Mouse (Mus musculus) hindbrain, embryonic 11.5 days (tissue): ENCODE results near the gene Rcor3. TPM values are rescaled to one million over a fixed set of nuclear protein-coding genes. Genes with fewer than 3 reads are reported as not detected.
A peak's percentile ranks its signal among the peaks of the same experiment; 100 is the strongest.

Experiments
- ATAC-seq: fragments of 200-750 bp; cut with Nextera tagmentation; 2 replicates; pipeline ENCODE4 v1.8.0; 2017; ENCODE audit warnings: mild to moderate bottlenecking, moderate TSS enrichment, moderate library complexity; ENCODE audit not compliant: low FRiP score
- DNase-seq: peaks from one replicate; pipeline ENCODE4 v3.0.0-alpha.2; 2015; ENCODE audit warnings: low spot score
- H3K27ac ChIP-seq: fragments of 300-500 bp; sonication (generic); 2 replicates; pipeline ENCODE4 v1.5.1; 2014; ENCODE audit warnings: mild to moderate bottlenecking, low read depth, low read length
- H3K27me3 ChIP-seq: fragments of 300-500 bp; sonication (generic); 2 replicates; pipeline ENCODE4 v1.6.1; 2014; ENCODE audit warnings: mild to moderate bottlenecking, low read length, moderate library complexity, mixed read lengths; ENCODE audit not compliant: control insufficient read depth, insufficient read depth
- H3K36me3 ChIP-seq: fragments of 300-500 bp; sonication (generic); 2 replicates; pipeline ENCODE4 v1.6.1; 2014; ENCODE audit warnings: mild to moderate bottlenecking, low read length, moderate library complexity, mixed read lengths; ENCODE audit not compliant: control insufficient read depth, insufficient read depth
- H3K4me1 ChIP-seq: fragments of 300-500 bp; sonication (generic); replicated peaks from 2 replicates; pipeline ENCODE4 v1.6.1; 2014; ENCODE audit warnings: low read length, mixed read lengths; ENCODE audit not compliant: control insufficient read depth, insufficient read depth
- H3K4me2 ChIP-seq: fragments of 300-500 bp; sonication (generic); replicated peaks from 2 replicates; pipeline ENCODE4 v1.6.1; 2014; ENCODE audit warnings: mild to moderate bottlenecking, low read depth, low read length
- H3K4me3 ChIP-seq: fragments of 300-500 bp; sonication (generic); 2 replicates; pipeline ENCODE4 v1.5.1; 2014; ENCODE audit warnings: low read depth, low read length
- H3K9ac ChIP-seq: fragments of 300-500 bp; sonication (generic); 2 replicates; pipeline ENCODE4 v1.6.1; 2014; ENCODE audit warnings: low read depth, low read length
- H3K9me3 ChIP-seq: fragments of 300-500 bp; sonication (generic); 2 replicates; pipeline ENCODE4 v1.6.1; 2016; ENCODE audit warnings: low read length; ENCODE audit not compliant: control insufficient read depth
- WGBS: fragments of 180-500 bp; shearing (Covaris S2); extraction: QIAGEN DNeasy Blood & Tissue Kit; methylation state at CpG from one replicate; pipeline ENCODE4 v1.1.7; 2014; 5-methylcytosine and 5-hydroxymethylcytosine counted together
- polyA plus RNA-seq: library from polyadenylated mRNA; unstranded; fragments of >200 nt; fragmentation: Nextera tagmentation; extraction: Ambion mirVana; gene quantifications from 2 replicates; pipeline ENCODE4 v1.2.1, GENCODE M21; 2014

Gene Rcor3
- polyA plus RNA-seq, 1 experiment from 2014 or later, result 22.2 TPM

GRCm38 (mm10) chr1:192130202-192130601, 7.7 kb downstream of the Rcor3 start:
- Histone ChIP-seq H3K27ac (no peak overlapping the region), H3K9ac (no peak overlapping the region), H3K36me3 (no peaks in the 10 kb centered on the region), H3K27me3 (no peaks in the 10 kb centered on the region), H3K4me2 (no peak overlapping the region), H3K4me3 (no peak overlapping the region), H3K4me1 (no peaks in the 10 kb centered on the region), H3K9me3 (no peaks in the 10 kb centered on the region)
- DNase-seq (no peak), ATAC-seq (no peak)
- 78% methylated on average over 1 of the region's 1 CpGs for WGBS

- Histone ChIP-seq H3K27ac (no peak overlapping the region), H3K9me3 (no peaks in the 10 kb centered on the region), H3K27me3 (no peaks in the 10 kb centered on the region), H3K4me1 (no peaks in the 10 kb centered on the region), H3K4me3 (no peak overlapping the region), H3K9ac (no peak overlapping the region), H3K36me3 (peaks cover 3% of the 10 kb centered on the region; the same call in 1 of the 2 replicates), H3K4me2 (no peak overlapping the region)
- ATAC-seq (no peak), DNase-seq (no peak)
- WGBS, result 94% methylated on average over 8 of the region's 8 CpGs
These were observed 9.5 kb downstream of the Rcor3 start for GRCm38 (mm10) chr1:192128343-192128742.

- ATAC-seq, result no peak
- no peak for DNase-seq
- H3K27ac ChIP-seq, result no peak overlapping the region
- H3K4me2 ChIP-seq, result no peak overlapping the region
- no peaks in the 10 kb centered on the region for H3K27me3 ChIP-seq
- H3K36me3 ChIP-seq, result peaks cover 3% of the 10 kb centered on the region; the same call in 1 of the 2 replicates
- H3K9me3 ChIP-seq, result no peaks in the 10 kb centered on the region
- H3K4me3 ChIP-seq, result no peak overlapping the region
- WGBS, result 96% methylated on average over 6 of the region's 6 CpGs
- H3K4me1 ChIP-seq, result no peaks in the 10 kb centered on the region
- no peak overlapping the region for H3K9ac ChIP-seq
These were observed 12.1 kb downstream of the Rcor3 start for GRCm38 (mm10) chr1:192125761-192126160.

DNA sequence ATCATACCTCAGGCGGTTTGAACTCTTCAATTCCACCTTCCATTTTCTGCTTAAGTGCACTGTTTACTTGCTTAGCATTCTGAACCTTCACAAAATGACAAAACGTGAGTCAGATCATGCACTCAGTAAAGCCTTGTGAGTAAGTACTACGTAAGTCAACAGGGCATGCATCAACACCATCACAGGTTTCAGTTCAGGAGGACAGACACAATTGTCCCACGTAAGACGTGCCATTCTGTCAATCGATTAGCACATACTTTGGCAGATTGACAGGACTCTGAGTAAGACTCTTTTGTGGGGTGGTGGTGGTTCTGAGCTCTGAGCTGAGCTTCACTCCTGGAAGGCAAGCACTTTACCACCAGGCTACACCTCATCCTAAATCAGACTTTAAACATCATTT, 21.6 kb downstream of the Rcor3 start:
- Histone ChIP-seq H3K4me3 (no peak overlapping the region), H3K27me3 (no peaks in the 10 kb centered on the region), H3K9ac (no peak overlapping the region), H3K4me2 (no peak overlapping the region), H3K27ac (no peak overlapping the region), H3K36me3 (0 out of 2 replicates have a peak, but pooled peaks cover 3% of the 10 kb centered on the region), H3K4me1 (no peaks in the 10 kb centered on the region), H3K9me3 (no peaks in the 10 kb centered on the region)
- ATAC-seq, result no peak
- 92% methylated on average over 6 of the region's 6 CpGs for WGBS
- DNase-seq, result no peak

GRCm38 (mm10) chr1:192115378-192115777, 22.5 kb downstream of the Rcor3 start:
- WGBS, result 100% methylated on average over 1 of the region's 1 CpGs
- Histone ChIP-seq H3K4me3 (no peak overlapping the region), H3K4me2 (no peak overlapping the region), H3K27me3 (no peaks in the 10 kb centered on the region), H3K27ac (no peak overlapping the region), H3K9ac (no peak overlapping the region), H3K36me3 (0 out of 2 replicates have a peak, but pooled peaks cover 3% of the 10 kb centered on the region), H3K9me3 (no peaks in the 10 kb centered on the region), H3K4me1 (no peaks in the 10 kb centered on the region)
- DNase-seq (no peak), ATAC-seq (no peak)

GRCm38 (mm10) chr1:192109169-192109568, 28.7 kb downstream of the Rcor3 start:
- Histone ChIP-seq H3K36me3 (0 out of 2 replicates have a peak, but pooled peaks cover 3% of the 10 kb centered on the region), H3K4me3 (no peak overlapping the region), H3K4me2 (no peak overlapping the region), H3K9me3 (no peaks in the 10 kb centered on the region), H3K27ac (no peak overlapping the region), H3K9ac (no peak overlapping the region), H3K27me3 (no peaks in the 10 kb centered on the region), H3K4me1 (no peaks in the 10 kb centered on the region)
- 89% methylated on average over 6 of the region's 6 CpGs for WGBS
- ATAC-seq, result no peak
- no peak for DNase-seq

DNA sequence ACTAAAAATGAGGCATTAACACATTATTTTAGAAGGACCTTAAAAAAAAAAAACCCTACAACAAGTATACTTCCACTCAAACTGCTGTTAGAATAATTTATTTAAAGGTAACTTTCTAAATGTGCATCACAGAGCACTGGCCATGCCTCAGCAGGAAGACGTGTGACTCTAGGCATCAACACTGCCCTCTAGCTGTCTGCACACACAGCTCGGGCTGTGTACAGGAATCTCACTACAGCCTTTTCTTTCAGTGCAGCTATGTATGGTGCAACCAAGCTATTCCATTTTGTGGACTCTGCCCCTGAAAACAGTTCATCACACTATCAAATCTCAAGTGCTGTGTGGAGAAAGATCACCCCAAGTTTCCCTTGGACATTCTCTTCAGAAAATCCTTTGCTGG, 30.5 kb downstream of the Rcor3 start:
- ATAC-seq, result no peak

DNA sequence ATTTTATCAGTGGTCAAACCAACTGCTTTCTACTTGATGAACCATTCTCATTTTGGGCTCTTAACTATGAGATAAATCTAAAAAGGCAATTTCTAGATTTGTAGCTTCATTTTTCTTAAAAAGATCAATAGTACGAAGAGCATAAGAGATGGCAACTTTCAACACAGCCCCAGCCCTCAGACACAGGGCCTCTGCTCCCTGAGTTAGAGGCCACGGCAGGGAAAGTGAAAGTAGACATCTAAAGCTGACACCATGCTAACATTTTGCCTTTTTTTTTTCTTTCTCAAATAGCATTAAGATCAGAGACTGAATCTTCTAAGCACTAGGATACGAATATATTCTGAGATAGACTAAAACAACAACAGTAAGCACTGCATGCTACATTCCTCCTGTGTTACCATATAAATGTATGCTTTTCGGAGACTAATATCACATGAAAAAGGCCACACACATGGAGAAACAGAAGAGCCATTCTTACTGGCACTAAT, 31.9 kb downstream of the Rcor3 start:
- ATAC-seq (no peak), DNase-seq (no peak)
- Histone ChIP-seq H3K4me1 (no peaks in the 10 kb centered on the region), H3K27ac (no peak overlapping the region), H3K9me3 (no peaks in the 10 kb centered on the region), H3K27me3 (no peaks in the 10 kb centered on the region), H3K4me2 (no peak overlapping the region), H3K9ac (no peak overlapping the region), H3K36me3 (0 out of 2 replicates have a peak, but pooled peaks cover 3% of the 10 kb centered on the region), H3K4me3 (no peak overlapping the region)
- WGBS, result 88% methylated on average over 4 of the region's 4 CpGs

More for the DNA sequence above, 30.5 kb downstream of the Rcor3 start:
- Histone ChIP-seq H3K27ac (no peak overlapping the region), H3K4me2 (no peak overlapping the region), H3K9ac (no peak overlapping the region), H3K36me3 (0 out of 2 replicates have a peak, but pooled peaks cover 3% of the 10 kb centered on the region), H3K4me3 (no peak overlapping the region), H3K4me1 (no peaks in the 10 kb centered on the region), H3K9me3 (no peaks in the 10 kb centered on the region), H3K27me3 (no peaks in the 10 kb centered on the region)
- peak; percentile 18 for DNase-seq
- 17% methylated on average over 2 of the region's 2 CpGs for WGBS

DNA sequence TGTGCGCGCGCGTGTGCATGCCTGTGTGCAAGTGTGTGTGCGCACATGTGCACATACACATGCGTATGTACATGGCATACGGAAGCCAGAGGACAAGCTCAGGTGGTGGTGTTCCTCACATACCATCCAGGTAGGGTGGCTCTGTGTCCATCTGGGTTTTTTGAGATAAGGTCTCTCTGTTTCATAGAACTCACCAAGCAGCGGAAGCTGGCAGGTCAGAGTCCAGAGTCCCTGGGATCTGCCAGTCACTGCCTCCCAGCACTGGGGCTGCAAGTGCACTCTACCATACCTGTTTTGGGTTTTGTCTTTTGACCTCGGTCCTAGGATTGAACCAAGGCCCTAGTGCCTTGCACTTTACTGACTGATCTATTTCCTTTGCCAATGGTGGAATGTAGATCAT, 33.8 kb downstream of the Rcor3 start:
- WGBS, result 96% methylated on average over 9 of the region's 9 CpGs

More for the DNA sequence above, 33.8 kb downstream of the Rcor3 start:
- Histone ChIP-seq H3K27ac (no peak overlapping the region), H3K4me1 (no peaks in the 10 kb centered on the region), H3K27me3 (no peaks in the 10 kb centered on the region), H3K4me2 (no peak overlapping the region), H3K36me3 (0 out of 2 replicates have a peak, but pooled peaks cover 3% of the 10 kb centered on the region), H3K4me3 (no peak overlapping the region), H3K9me3 (no peaks in the 10 kb centered on the region), H3K9ac (no peak overlapping the region)
- no peak for ATAC-seq
- DNase-seq, result no peak
